Mouse (Mus musculus): Measurements from ENCODE around the gene Clptm1l. TPM values are rescaled to one million over a fixed set of nuclear protein-coding genes. Genes with fewer than 3 reads are reported as not detected.

Clptm1l gene
- 108 and 122 TPM in 2 replicates for polyA plus RNA-seq (2014; fragmentation: Nextera tagmentation; extraction: Ambion mirVana)

DNA sequence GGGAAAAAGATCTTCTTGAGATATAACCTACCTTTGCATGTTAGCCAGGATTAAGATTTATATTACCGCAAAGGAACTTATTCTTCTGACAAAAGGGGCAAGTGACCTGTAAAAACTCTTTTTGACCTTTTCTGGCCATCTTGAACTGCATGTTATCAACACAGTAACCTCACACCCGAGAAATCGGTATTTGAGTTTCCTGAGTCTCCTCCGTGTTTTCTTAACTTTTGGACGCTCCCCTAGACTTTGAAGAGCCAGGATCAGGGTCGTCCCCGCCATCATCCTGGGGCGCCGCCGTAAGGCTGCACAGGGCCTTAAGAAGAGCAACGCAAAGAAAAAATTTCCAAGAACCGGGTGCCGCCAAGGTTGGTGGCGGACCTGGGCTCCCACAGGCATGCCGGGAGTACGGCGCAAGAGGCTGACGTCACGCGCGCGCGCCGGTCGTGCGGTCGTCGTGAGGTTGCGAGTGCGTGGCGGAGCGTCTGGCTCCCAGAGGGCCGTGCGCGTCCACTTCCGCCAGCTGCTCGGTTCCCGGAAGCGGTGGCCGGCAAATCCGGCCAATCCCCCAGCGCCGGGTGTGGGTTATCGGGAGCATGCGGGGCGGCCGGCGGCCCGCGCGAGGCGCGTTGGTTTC is at the start of gene Clptm1l:
Clptm1l (plus strand) TSS at position 485 of the 634 bp plus-strand sequence.
- Histone ChIP-seq H3K4me3 (ENCODE audit: low read depth, low read length) (peak within 1 kb of the TSS; percentile 65), H3K36me3 (ENCODE audit: control insufficient read depth, insufficient read depth, low read length) (no peaks in the 10 kb centered on the region; the same call in 1 of the 2 replicates), H3K9me3 (ENCODE audit: control insufficient read depth, low read length) (no peaks in the 10 kb centered on the region), H3K9ac (ENCODE audit: low read length) (peak within 1 kb of the TSS; percentile 86), H3K4me2 (ENCODE audit: low read depth, low read length, severe bottlenecking) (peak within 1 kb of the TSS; percentile 98), H3K27me3 (ENCODE audit: control insufficient read depth, insufficient read depth, low read length) (no peaks in the 10 kb centered on the region), H3K27ac (ENCODE audit: low read depth, low read length) (0 out of 2 replicates have a peak within 1 kb of the TSS, but pooled peaks have one; percentile 50), H3K4me1 (replicated peaks; ENCODE audit: control insufficient read depth, insufficient read depth, low read length) (peaks cover 11% of the 10 kb centered on the region; the same call in 1 of the 2 replicates)
- DNase-seq (ENCODE audit: low spot score) (peak; percentile 98), ATAC-seq (replicated peaks; ENCODE audit: low FRiP score) (peak; percentile 97)
- under 1% methylated on average over 51 of the region's 53 CpGs for WGBS

GRCm38 (mm10) chr13:73564201-73564600 is 39.6 kb upstream of the Clptm1l start:
- WGBS = 91% methylated on average over 5 of the region's 5 CpGs
- ATAC-seq (replicated peaks; ENCODE audit: low FRiP score) = no peak
- H3K9me3 ChIP-seq (ENCODE audit: control insufficient read depth, low read length) = no peaks in the 10 kb centered on the region

GRCm38 (mm10) chr13:73575051-73575450 is 28.8 kb upstream of the Clptm1l start:
- Histone ChIP-seq H3K4me2 (ENCODE audit: low read depth, low read length, severe bottlenecking) (no peak overlapping the region), H3K9me3 (ENCODE audit: control insufficient read depth, low read length) (no peaks in the 10 kb centered on the region), H3K27me3 (ENCODE audit: control insufficient read depth, insufficient read depth, low read length) (no peaks in the 10 kb centered on the region), H3K9ac (ENCODE audit: low read length) (no peak overlapping the region), H3K4me3 (ENCODE audit: low read depth, low read length) (no peak overlapping the region), H3K36me3 (ENCODE audit: control insufficient read depth, insufficient read depth, low read length) (no peaks in the 10 kb centered on the region), H3K4me1 (replicated peaks; ENCODE audit: control insufficient read depth, insufficient read depth, low read length) (no peaks in the 10 kb centered on the region), H3K27ac (ENCODE audit: low read depth, low read length) (no peak overlapping the region)
- ATAC-seq (replicated peaks; ENCODE audit: low FRiP score) (no peak), DNase-seq (ENCODE audit: low spot score) (no peak)

More at GRCm38 (mm10) chr13:73564201-73564600, 39.6 kb upstream of the Clptm1l start:
- no peak overlapping the region for H3K9ac ChIP-seq (ENCODE audit: low read length)
- H3K36me3 ChIP-seq (ENCODE audit: control insufficient read depth, insufficient read depth, low read length) = no peaks in the 10 kb centered on the region
- no peak overlapping the region for H3K27ac ChIP-seq (ENCODE audit: low read depth, low read length)
- no peaks in the 10 kb centered on the region for H3K27me3 ChIP-seq (ENCODE audit: control insufficient read depth, insufficient read depth, low read length)
- H3K4me2 ChIP-seq (ENCODE audit: low read depth, low read length, severe bottlenecking) = no peak overlapping the region
- no peaks in the 10 kb centered on the region for H3K4me1 ChIP-seq (replicated peaks; ENCODE audit: control insufficient read depth, insufficient read depth, low read length)
- no peak for DNase-seq (ENCODE audit: low spot score)
- H3K4me3 ChIP-seq (ENCODE audit: low read depth, low read length) = no peak overlapping the region

DNA sequence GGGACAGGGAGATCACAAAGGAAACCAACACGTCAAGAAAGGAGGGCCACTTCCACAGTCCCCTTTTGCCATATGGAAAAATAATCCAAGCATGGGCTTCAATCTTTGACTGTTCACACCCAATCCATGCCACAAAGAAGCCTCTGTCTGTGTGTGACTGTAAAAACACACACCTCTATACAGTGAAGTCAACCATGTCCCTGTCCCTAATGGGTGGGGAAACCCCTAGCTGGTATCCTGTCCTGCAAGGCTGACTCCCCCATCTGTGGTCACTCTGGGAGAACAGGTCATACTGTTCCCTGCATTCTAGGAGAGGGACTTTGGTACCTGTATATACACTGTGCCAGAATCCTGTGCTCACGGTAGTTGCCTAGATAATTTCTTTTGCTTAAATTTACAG is 26.5 kb upstream of the Clptm1l start:
- 77% methylated on average over 2 of the region's 2 CpGs for WGBS
- Histone ChIP-seq H3K4me3 (ENCODE audit: low read depth, low read length) (no peak overlapping the region), H3K27ac (ENCODE audit: low read depth, low read length) (no peak overlapping the region), H3K4me1 (replicated peaks; ENCODE audit: control insufficient read depth, insufficient read depth, low read length) (no peaks in the 10 kb centered on the region), H3K27me3 (ENCODE audit: control insufficient read depth, insufficient read depth, low read length) (no peaks in the 10 kb centered on the region), H3K36me3 (ENCODE audit: control insufficient read depth, insufficient read depth, low read length) (no peaks in the 10 kb centered on the region), H3K4me2 (ENCODE audit: low read depth, low read length, severe bottlenecking) (no peak overlapping the region), H3K9me3 (ENCODE audit: control insufficient read depth, low read length) (no peaks in the 10 kb centered on the region), H3K9ac (ENCODE audit: low read length) (no peak overlapping the region)
- no peak for ATAC-seq (replicated peaks; ENCODE audit: low FRiP score)
- no peak for DNase-seq (ENCODE audit: low spot score)

- H3K27me3 ChIP-seq (ENCODE audit: control insufficient read depth, insufficient read depth, low read length) = no peaks in the 10 kb centered on the region
- WGBS = 91% methylated on average over 3 of the region's 3 CpGs
- no peak overlapping the region for H3K4me3 ChIP-seq (ENCODE audit: low read depth, low read length)
- no peak overlapping the region for H3K4me2 ChIP-seq (ENCODE audit: low read depth, low read length, severe bottlenecking)
- no peak overlapping the region for H3K27ac ChIP-seq (ENCODE audit: low read depth, low read length)
- no peak for ATAC-seq (replicated peaks; ENCODE audit: low FRiP score)
- no peaks in the 10 kb centered on the region for H3K36me3 ChIP-seq (ENCODE audit: control insufficient read depth, insufficient read depth, low read length)
- no peaks in the 10 kb centered on the region for H3K9me3 ChIP-seq (ENCODE audit: control insufficient read depth, low read length)
- H3K4me1 ChIP-seq (replicated peaks; ENCODE audit: control insufficient read depth, insufficient read depth, low read length) = no peaks in the 10 kb centered on the region
- DNase-seq (ENCODE audit: low spot score) = no peak
- H3K9ac ChIP-seq (ENCODE audit: low read length) = no peak overlapping the region
Observed at GRCm38 (mm10) chr13:73591488-73591887, 12.3 kb upstream of the Clptm1l start.

GRCm38 (mm10) chr13:73592546-73592945 is 11.3 kb upstream of the Clptm1l start:
- no peaks in the 10 kb centered on the region for H3K36me3 ChIP-seq (ENCODE audit: control insufficient read depth, insufficient read depth, low read length)
- ATAC-seq (replicated peaks; ENCODE audit: low FRiP score) = no peak
- 61% methylated on average over 2 of the region's 2 CpGs for WGBS
- H3K4me2 ChIP-seq (ENCODE audit: low read depth, low read length, severe bottlenecking) = no peak overlapping the region
- no peak for DNase-seq (ENCODE audit: low spot score)
- no peaks in the 10 kb centered on the region for H3K27me3 ChIP-seq (ENCODE audit: control insufficient read depth, insufficient read depth, low read length)
- H3K4me3 ChIP-seq (ENCODE audit: low read depth, low read length) = no peak overlapping the region
- H3K4me1 ChIP-seq (replicated peaks; ENCODE audit: control insufficient read depth, insufficient read depth, low read length) = no peaks in the 10 kb centered on the region
- no peak overlapping the region for H3K9ac ChIP-seq (ENCODE audit: low read length)
- H3K9me3 ChIP-seq (ENCODE audit: control insufficient read depth, low read length) = no peaks in the 10 kb centered on the region
- H3K27ac ChIP-seq (ENCODE audit: low read depth, low read length) = no peak overlapping the region

GRCm38 (mm10) chr13:73596276-73596675 is 7.5 kb upstream of the Clptm1l start:
- ATAC-seq (replicated peaks; ENCODE audit: low FRiP score) (no peak), DNase-seq (ENCODE audit: low spot score) (no peak)
- Histone ChIP-seq H3K4me2 (ENCODE audit: low read depth, low read length, severe bottlenecking) (no peak overlapping the region), H3K4me1 (replicated peaks; ENCODE audit: control insufficient read depth, insufficient read depth, low read length) (no peaks in the 10 kb centered on the region), H3K27ac (ENCODE audit: low read depth, low read length) (no peak overlapping the region), H3K27me3 (ENCODE audit: control insufficient read depth, insufficient read depth, low read length) (no peaks in the 10 kb centered on the region), H3K9me3 (ENCODE audit: control insufficient read depth, low read length) (no peaks in the 10 kb centered on the region), H3K4me3 (ENCODE audit: low read depth, low read length) (no peak overlapping the region), H3K9ac (ENCODE audit: low read length) (no peak overlapping the region), H3K36me3 (ENCODE audit: control insufficient read depth, insufficient read depth, low read length) (no peaks in the 10 kb centered on the region)
- WGBS = 89% methylated on average over 4 of the region's 4 CpGs

- Histone ChIP-seq H3K36me3 (ENCODE audit: control insufficient read depth, insufficient read depth, low read length) (no peaks in the 10 kb centered on the region), H3K27ac (ENCODE audit: low read depth, low read length) (no peak overlapping the region), H3K27me3 (ENCODE audit: control insufficient read depth, insufficient read depth, low read length) (no peaks in the 10 kb centered on the region), H3K4me1 (replicated peaks; ENCODE audit: control insufficient read depth, insufficient read depth, low read length) (peaks cover 11% of the 10 kb centered on the region; the same call in 1 of the 2 replicates), H3K4me2 (ENCODE audit: low read depth, low read length, severe bottlenecking) (no peak overlapping the region), H3K9me3 (ENCODE audit: control insufficient read depth, low read length) (no peaks in the 10 kb centered on the region), H3K9ac (ENCODE audit: low read length) (no peak overlapping the region), H3K4me3 (ENCODE audit: low read depth, low read length) (no peak overlapping the region)
- 80% methylated on average over 4 of the region's 4 CpGs for WGBS
- DNase-seq (ENCODE audit: low spot score) = no peak
- no peak for ATAC-seq (replicated peaks; ENCODE audit: low FRiP score)
Observed at GRCm38 (mm10) chr13:73600217-73600616, 3.6 kb upstream of the Clptm1l start.

GRCm38 (mm10) chr13:73603046-73603445 is 760 bp upstream of the Clptm1l start:
- 48% methylated on average over 4 of the region's 4 CpGs for WGBS
- Histone ChIP-seq H3K9me3 (ENCODE audit: control insufficient read depth, low read length) (no peaks in the 10 kb centered on the region), H3K4me1 (replicated peaks; ENCODE audit: control insufficient read depth, insufficient read depth, low read length) (peaks cover 11% of the 10 kb centered on the region; the same call in 1 of the 2 replicates), H3K4me2 (ENCODE audit: low read depth, low read length, severe bottlenecking) (peak overlapping the region; percentile 98), H3K27ac (ENCODE audit: low read depth, low read length) (no peak overlapping the region), H3K36me3 (ENCODE audit: control insufficient read depth, insufficient read depth, low read length) (no peaks in the 10 kb centered on the region; the same call in 1 of the 2 replicates), H3K4me3 (ENCODE audit: low read depth, low read length) (peak overlapping the region; percentile 65), H3K27me3 (ENCODE audit: control insufficient read depth, insufficient read depth, low read length) (no peaks in the 10 kb centered on the region), H3K9ac (ENCODE audit: low read length) (peak overlapping the region; percentile 86)
- peak; percentile 22; the same call in 1 of the 2 replicates for ATAC-seq (replicated peaks; ENCODE audit: low FRiP score)
- no peak for DNase-seq (ENCODE audit: low spot score)
